Mouse (Mus musculus) small intestine, adult 2 months (tissue): Measurements from ENCODE around the gene Tmem107.

Experiments
- CTCF ChIP-seq: fragments of 200-500 bp; IDR thresholded peaks from 2 replicates; pipeline ENCODE4 v1.5.1; 2012; ENCODE audit warnings: low read depth, mild to moderate bottlenecking, control low read depth, inconsistent platforms, low read length, moderate library complexity, mixed read lengths; ENCODE audit not compliant: insufficient replicate concordance, insufficient read length; ENCODE audit errors: extremely low read depth
- POLR2A ChIP-seq: fragments of 200-500 bp; IDR thresholded peaks from 2 replicates; pipeline ENCODE4 v1.6.1; 2012; ENCODE audit warnings: low read depth, mild to moderate bottlenecking, control low read depth, inconsistent platforms, low read length, moderate library complexity

- TF ChIP-seq CTCF (no peak), POLR2A (no peak)
Observed at GRCm38 (mm10) chr11:69121001-69121740, 50.6 kb downstream of the Tmem107 start.
